Mouse (Mus musculus): ENCODE measurements around the gene Cdk9. TPM values are rescaled to one million over a fixed set of nuclear protein-coding genes. Genes with fewer than 3 reads are reported as not detected.

The Cdk9 gene
- total and polyA plus RNA-seq, 3 experiments = 30.9 to 125 TPM; not detected in 1

DNA sequence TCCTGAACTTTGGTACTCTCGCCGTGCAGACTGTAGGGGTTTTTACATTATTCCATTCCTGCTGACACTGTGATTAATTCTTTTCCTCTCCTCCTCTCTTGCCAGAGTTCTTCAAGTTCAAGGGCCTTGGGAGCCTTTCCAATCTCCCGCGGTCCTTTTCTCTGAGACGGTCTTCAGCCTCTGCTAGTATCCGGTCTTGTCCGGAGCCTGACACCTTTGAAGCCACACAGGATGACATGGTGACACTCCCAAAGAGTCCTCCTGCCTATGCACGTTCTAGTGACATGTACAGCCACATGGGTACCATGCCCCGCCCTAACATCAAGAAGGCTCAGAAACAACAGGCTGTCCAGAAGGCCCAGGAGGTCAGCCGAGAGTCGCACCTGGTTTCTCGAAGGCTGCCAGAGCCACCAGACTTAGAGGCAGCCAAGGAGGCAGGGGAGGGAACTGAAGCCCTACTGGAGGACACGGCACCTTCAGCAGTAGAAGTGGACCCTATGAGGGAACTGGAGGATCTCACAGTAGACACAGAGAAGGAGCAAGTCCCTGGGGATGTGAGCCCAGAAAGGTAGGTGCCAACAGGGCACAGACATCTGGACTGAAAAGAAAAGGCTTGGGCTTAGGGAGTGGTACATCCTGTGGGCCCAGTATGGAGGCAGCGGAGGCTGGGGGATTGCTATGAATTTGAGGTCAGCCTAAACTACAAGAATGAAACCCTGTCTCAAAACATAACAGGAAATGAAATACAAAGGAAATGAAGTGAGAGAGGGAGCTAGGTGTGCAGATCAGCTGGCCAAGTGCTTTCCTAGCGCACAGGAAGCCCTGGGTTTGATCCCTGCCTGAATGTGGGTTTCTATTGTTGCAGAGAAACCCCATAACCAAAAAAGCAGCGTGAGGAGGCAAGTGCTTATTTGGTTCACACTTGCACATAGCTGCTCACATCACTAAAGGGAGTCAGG, 12.2 kb upstream of the Cdk9 start:
- H3K27ac ChIP-seq (ENCODE audit: control insufficient read depth, low read depth, low read length) = no peak overlapping the region
- H3K4me3 ChIP-seq (ENCODE audit: control insufficient read depth in 1 of 2, insufficient read depth in 1 of 2, low read depth in 2 of 2, low read length in 2 of 2) = no peak overlapping the region
- no peak for TF ChIP-seq NRF1 (IDR thresholded peaks at IDR 0.05; ENCODE audit: insufficient read depth, low read depth, low read length, poor library complexity, severe bottlenecking)
- no peak for TF ChIP-seq GATA1 (IDR thresholded peaks at IDR 0.05; ENCODE audit: low read depth, low read length)
- TF ChIP-seq TBP (IDR thresholded peaks at IDR 0.05; ENCODE audit: low read depth, low read length) = no peak
- no peak for TF ChIP-seq USF1 (IDR thresholded peaks at IDR 0.05; ENCODE audit: low read depth, low read length)
- TF ChIP-seq POLR2AphosphoS2 (IDR thresholded peaks at IDR 0.05; ENCODE audit: low read length) = no peak
- no peak for TF ChIP-seq POLR2AphosphoS5 (IDR thresholded peaks at IDR 0.05; ENCODE audit: borderline replicate concordance, low read depth, low read length)
- no peak for TF ChIP-seq EP300 (IDR thresholded peaks at IDR 0.05; ENCODE audit: low read depth in 1 of 2, low read length in 2 of 2)
- no peak for TF ChIP-seq CHD2 (IDR thresholded peaks at IDR 0.05; ENCODE audit: low read length)
- TF ChIP-seq MAX (IDR thresholded peaks at IDR 0.05; ENCODE audit: low read length) = no peak
- TF ChIP-seq RCOR1 (IDR thresholded peaks at IDR 0.05; ENCODE audit: low read depth, low read length) = no peak
- peaks cover 0 to 8% of the 10 kb centered on the region in 2 experiments; a peak in 1 of 4 replicates for H3K4me1 ChIP-seq (ENCODE audit: control insufficient read depth in 1 of 2, insufficient read depth in 2 of 2, low read length in 2 of 2)
- no peak overlapping the region for H3K9ac ChIP-seq (ENCODE audit: control insufficient read depth, low read depth, low read length, poor library complexity, severe bottlenecking)
- no peak for DNase-seq (ENCODE audit: low read depth, low spot score)
- no peaks in the 10 kb centered on the region for H3K27me3 ChIP-seq (ENCODE audit: control insufficient read depth in 1 of 2, insufficient read depth in 2 of 2, low read length in 2 of 2)
- no peaks in the 10 kb centered on the region for H3K9me3 ChIP-seq (replicated peaks; ENCODE audit: insufficient read depth, low read length)
- H3K36me3 ChIP-seq (ENCODE audit: control insufficient read depth in 1 of 2, insufficient read depth in 2 of 2, low read length in 2 of 2) = no peaks in the 10 kb centered on the region; a peak in 1 of 4 replicates
- no peaks in the 10 kb centered on the region for H3K79me2 ChIP-seq (ENCODE audit: control insufficient read depth, insufficient read depth, low read length, poor library complexity)

- no peak for TF ChIP-seq CTCF (IDR thresholded peaks at IDR 0.05 in 2 of 3, conservative IDR thresholded peaks at IDR 0.05 in 1 of 3; ENCODE audit: control insufficient read depth in 1 of 3, insufficient read depth in 1 of 3, low read depth in 2 of 3, low read length in 3 of 3, poor library complexity in 1 of 3, severe bottlenecking in 1 of 3)
- TF ChIP-seq USF1 (IDR thresholded peaks at IDR 0.05; ENCODE audit: low read depth, low read length) = no peak
- no peak for TF ChIP-seq NRF1 (IDR thresholded peaks at IDR 0.05; ENCODE audit: insufficient read depth, low read depth, low read length, poor library complexity, severe bottlenecking)
- TF ChIP-seq TBP (IDR thresholded peaks at IDR 0.05; ENCODE audit: low read depth, low read length) = no peak
- TF ChIP-seq GATA1 (IDR thresholded peaks at IDR 0.05; ENCODE audit: low read depth, low read length) = no peak
- no peak for TF ChIP-seq ELF1 (IDR thresholded peaks at IDR 0.05; ENCODE audit: low read depth, low read length)
- no peak for TF ChIP-seq TCF12 (IDR thresholded peaks at IDR 0.05; ENCODE audit: low read depth, low read length)
- TF ChIP-seq EP300 (IDR thresholded peaks at IDR 0.05; ENCODE audit: low read depth in 1 of 2, low read length in 2 of 2) = no peak
- TF ChIP-seq MAX (IDR thresholded peaks at IDR 0.05; ENCODE audit: low read length) = no peak
- TF ChIP-seq SMC3 (IDR thresholded peaks at IDR 0.05; ENCODE audit: low read depth, low read length) = no peak
- TF ChIP-seq MYC (IDR thresholded peaks at IDR 0.05; ENCODE audit: low read depth, low read length) = no peak
- no peak for TF ChIP-seq ZKSCAN1 (IDR thresholded peaks at IDR 0.05; ENCODE audit: low read depth, low read length)
- TF ChIP-seq RAD21 (IDR thresholded peaks at IDR 0.05; ENCODE audit: low read depth, low read length) = no peak
- TF ChIP-seq RCOR1 (IDR thresholded peaks at IDR 0.05; ENCODE audit: low read depth, low read length) = no peak
- TF ChIP-seq GABPA (IDR thresholded peaks at IDR 0.05; ENCODE audit: low read depth, low read length) = no peak
- TF ChIP-seq KAT2A (conservative IDR thresholded peaks at IDR 0.05; ENCODE audit: low read depth, low read length) = no peak
- Histone ChIP-seq H3K9ac (ENCODE audit: control insufficient read depth, low read depth, low read length, poor library complexity, severe bottlenecking) (no peak overlapping the region), H3K36me3 (ENCODE audit: control insufficient read depth in 1 of 2, insufficient read depth in 2 of 2, low read length in 2 of 2) (no peaks in the 10 kb centered on the region; a peak in 1 of 4 replicates), H3K79me2 (ENCODE audit: control insufficient read depth, insufficient read depth, low read length, poor library complexity) (no peaks in the 10 kb centered on the region), H3K4me3 (ENCODE audit: control insufficient read depth in 1 of 2, insufficient read depth in 1 of 2, low read depth in 2 of 2, low read length in 2 of 2) (no peak overlapping the region), H3K9me3 (replicated peaks; ENCODE audit: insufficient read depth, low read length) (no peaks in the 10 kb centered on the region), H3K27ac (ENCODE audit: control insufficient read depth, low read depth, low read length) (no peak overlapping the region), H3K4me1 (ENCODE audit: control insufficient read depth in 1 of 2, insufficient read depth in 2 of 2, low read length in 2 of 2) (peaks cover 0 to 8% of the 10 kb centered on the region in 2 experiments; a peak in 1 of 4 replicates), H3K27me3 (ENCODE audit: control insufficient read depth in 1 of 2, insufficient read depth in 2 of 2, low read length in 2 of 2) (no peaks in the 10 kb centered on the region)
- no peak for DNase-seq (ENCODE audit: low read depth, low spot score)
Measured at GRCm38 (mm10) chr2:32724149-32724548, 11.3 kb upstream of the Cdk9 start.
